Mouse (Mus musculus) midbrain, embryonic 11.5 days (tissue): Measurements from ENCODE around the gene Ccdc65. TPM values are rescaled to one million over a fixed set of nuclear protein-coding genes. Genes with fewer than 3 reads are reported as not detected.
A peak's percentile ranks its signal among the peaks of the same experiment; 100 is the strongest.

ENCODE experiments used
- ATAC-seq: fragments of 200-750 bp; cut with Nextera tagmentation; 2 replicates; pipeline ENCODE4 v1.8.0; 2017; ENCODE audit warnings: moderate TSS enrichment, moderate library complexity; ENCODE audit not compliant: low FRiP score
- DNase-seq: peaks from one replicate; pipeline ENCODE4 v3.0.0; 2015; ENCODE audit warnings: low spot score; ENCODE audit errors: missing footprints
- H3K27ac ChIP-seq: fragments of 300-500 bp; sonication (generic); 2 replicates; pipeline ENCODE4 v1.5.1; 2014; ENCODE audit warnings: low read depth, low read length
- H3K27me3 ChIP-seq: fragments of 300-500 bp; sonication (generic); 2 replicates; pipeline ENCODE4 v1.6.1; 2014; ENCODE audit warnings: mild to moderate bottlenecking, low read length, moderate library complexity, mixed read lengths; ENCODE audit not compliant: control insufficient read depth, insufficient read depth
- H3K36me3 ChIP-seq: fragments of 300-500 bp; sonication (generic); 2 replicates; pipeline ENCODE4 v1.6.1; 2014; ENCODE audit warnings: mild to moderate bottlenecking, low read length, moderate library complexity, mixed read lengths; ENCODE audit not compliant: control insufficient read depth, insufficient read depth
- H3K4me1 ChIP-seq: fragments of 300-500 bp; sonication (generic); 2 replicates; pipeline ENCODE4 v1.6.1; 2014; ENCODE audit warnings: low read length; ENCODE audit not compliant: control insufficient read depth, insufficient read depth
- H3K4me2 ChIP-seq: fragments of 300-500 bp; sonication (generic); 2 replicates; pipeline ENCODE4 v1.6.1; 2014; ENCODE audit warnings: mild to moderate bottlenecking, moderate library complexity
- H3K4me3 ChIP-seq: fragments of 300-500 bp; sonication (generic); 2 replicates; pipeline ENCODE4 v1.5.1; 2014; ENCODE audit warnings: low read depth, low read length
- H3K9ac ChIP-seq: fragments of 300-500 bp; sonication (generic); 2 replicates; pipeline ENCODE4 v1.6.1; 2014; ENCODE audit warnings: low read length
- H3K9me3 ChIP-seq: fragments of 300-500 bp; sonication (generic); 2 replicates; pipeline ENCODE4 v1.6.1; 2016; ENCODE audit warnings: low read length; ENCODE audit not compliant: control insufficient read depth
- WGBS: fragments of 180-500 bp; shearing (Covaris S2); extraction: QIAGEN DNeasy Blood & Tissue Kit; methylation state at CpG from one replicate; pipeline ENCODE4 v1.1.7; 2014; 5-methylcytosine and 5-hydroxymethylcytosine counted together
- polyA plus RNA-seq: library from polyadenylated mRNA; unstranded; fragments of >200 nt; fragmentation: Nextera tagmentation; extraction: Ambion mirVana; gene quantifications from 2 replicates; pipeline ENCODE4 v1.2.1, GENCODE M21; 2014

Gene Ccdc65
- 0.71 and 1.4 TPM in 2 replicates for polyA plus RNA-seq

DNA sequence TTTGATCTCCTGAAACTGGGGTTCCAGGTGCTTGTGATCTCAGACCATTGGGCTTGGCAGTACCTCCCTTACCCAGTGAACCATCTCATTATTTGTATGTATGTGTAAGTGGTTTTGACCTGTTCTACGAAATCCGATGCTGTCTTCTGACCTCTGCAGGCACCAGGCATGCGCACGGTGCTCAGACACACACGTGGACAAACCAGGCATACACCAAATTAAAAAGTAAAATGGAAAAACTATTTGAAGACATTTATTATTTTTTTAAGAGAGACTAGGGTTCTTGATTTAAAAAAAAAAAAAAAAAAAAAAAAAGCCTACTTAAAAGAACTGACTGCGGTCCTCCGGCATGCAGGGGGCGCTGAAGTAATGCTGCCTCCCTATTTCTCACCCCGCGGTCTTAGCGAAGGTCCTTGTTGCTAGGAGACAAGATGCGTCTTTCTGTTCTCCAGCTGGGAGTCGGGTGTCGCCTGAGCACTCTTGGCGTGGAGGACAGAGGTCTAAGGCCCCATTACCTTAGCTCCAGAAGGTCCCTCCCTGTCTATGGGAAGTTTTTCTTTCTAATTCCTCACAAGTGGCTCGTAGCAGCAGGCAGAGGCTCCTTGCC, at the start of gene Ccdc65:
TSS of gene Ccdc65 (plus strand) at position 442 of the 607 bp plus-strand sequence.
- peak; percentile 98 for DNase-seq
- Histone ChIP-seq H3K27me3 (no peaks in the 10 kb centered on the region), H3K4me2 (peak within 1 kb of the TSS; percentile 44), H3K36me3 (no peaks in the 10 kb centered on the region), H3K27ac (no peak within 1 kb of the TSS), H3K9ac (0 out of 2 replicates have a peak within 1 kb of the TSS, but pooled peaks have one; percentile 14), H3K4me3 (peak within 1 kb of the TSS; percentile 25), H3K4me1 (no peaks in the 10 kb centered on the region), H3K9me3 (no peaks in the 10 kb centered on the region)
- ATAC-seq: no peak
- 20% methylated on average over 16 of the region's 16 CpGs for whole genome bisulfite sequencing

DNA sequence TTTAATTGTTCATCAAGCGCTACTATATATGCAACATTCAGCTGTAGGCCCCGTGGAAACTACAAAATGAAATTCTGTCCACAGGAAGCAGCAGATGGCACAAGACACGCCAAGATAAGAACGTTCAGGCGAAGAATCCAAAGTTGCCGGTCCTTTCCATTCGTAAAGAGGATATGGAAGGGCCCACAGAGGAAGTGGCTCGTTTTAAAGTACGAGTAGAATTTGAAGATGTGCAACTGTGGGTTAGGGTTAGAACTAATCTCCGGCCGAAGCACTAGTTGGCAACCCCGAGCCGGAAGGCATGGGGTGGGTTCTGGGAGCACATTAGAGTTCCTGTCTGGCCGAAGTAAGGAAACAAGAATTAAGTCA, 45.8 kb upstream of the Ccdc65 start:
- WGBS: 2% methylated on average over 14 of the region's 14 CpGs
- no peak; the same call in 1 of the 2 replicates for ATAC-seq
- Histone ChIP-seq H3K4me2 (peak overlapping the region; percentile 72), H3K27ac (peak overlapping the region; percentile 74), H3K36me3 (peaks cover 14% of the 10 kb centered on the region), H3K4me1 (peaks cover 2% of the 10 kb centered on the region), H3K4me3 (peak overlapping the region; percentile 74), H3K9me3 (no peaks in the 10 kb centered on the region), H3K9ac (peak overlapping the region; percentile 97), H3K27me3 (no peaks in the 10 kb centered on the region)
- peak; percentile 93 for DNase-seq

DNA sequence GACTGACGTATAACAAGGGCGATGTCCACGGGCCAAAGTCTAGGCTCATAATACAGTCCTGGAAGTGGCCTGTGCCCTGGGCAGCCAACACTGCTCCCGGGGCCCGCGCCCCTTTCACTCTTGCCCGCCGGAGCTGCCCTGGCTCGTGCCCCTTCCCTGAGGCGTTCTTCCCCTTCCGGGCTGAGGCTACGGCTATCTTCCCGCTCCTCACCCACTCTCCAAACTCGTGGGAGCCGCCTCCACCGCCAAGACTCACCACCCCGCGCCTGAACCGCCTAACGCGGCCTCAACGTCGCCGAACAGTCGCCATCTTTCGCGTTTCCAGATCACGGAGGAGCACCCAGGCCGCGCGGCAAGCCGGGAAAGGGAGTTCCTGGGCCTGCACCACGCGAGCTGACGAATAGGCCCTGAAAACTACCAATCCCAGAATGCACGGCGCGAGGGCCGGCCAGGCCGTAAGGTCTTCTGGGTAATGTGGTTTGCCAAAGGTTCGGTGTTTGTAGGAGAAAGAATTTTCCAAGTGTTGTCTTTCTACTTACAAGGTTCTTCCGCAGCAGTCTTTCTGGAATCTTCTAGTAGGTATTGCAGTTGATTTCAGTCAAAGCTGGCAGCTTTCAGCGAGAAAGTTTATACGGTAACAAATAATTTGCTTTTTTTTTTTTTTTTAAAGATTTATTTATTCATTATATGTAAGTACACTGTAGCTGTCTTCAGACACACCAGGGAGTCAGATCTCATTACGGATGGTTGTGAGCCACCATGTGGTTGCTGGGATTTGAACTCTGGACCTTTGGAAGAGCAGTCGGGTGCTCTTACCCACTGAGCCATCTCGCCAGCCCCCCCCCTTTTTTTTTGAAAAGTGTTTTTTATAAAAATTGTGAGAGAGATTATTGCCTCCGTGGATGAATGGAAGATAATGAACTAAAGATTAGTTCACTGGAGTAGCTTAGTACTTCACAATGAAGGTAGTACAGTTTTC, 45.2 kb upstream of the Ccdc65 start, which contains the start of gene Ddx23:
TSS of gene Ddx23 (minus strand) at position 328 of the 979 bp plus-strand sequence.
- H3K36me3 ChIP-seq: peaks cover 7% of the 10 kb centered on the region
- ATAC-seq: peak; percentile 97
- DNase-seq: peak; percentile 99
- peak within 1 kb of the TSS; percentile 74 for H3K4me3 ChIP-seq
- H3K27me3 ChIP-seq: no peaks in the 10 kb centered on the region
- peak within 1 kb of the TSS; percentile 74 for H3K27ac ChIP-seq
- peak within 1 kb of the TSS; percentile 97 for H3K9ac ChIP-seq
- H3K9me3 ChIP-seq: no peaks in the 10 kb centered on the region
- H3K4me2 ChIP-seq: peak within 1 kb of the TSS; percentile 72
- H3K4me1 ChIP-seq: peaks cover 2% of the 10 kb centered on the region
- 5% methylated on average over 47 of the region's 48 CpGs for whole genome bisulfite sequencing

DNA sequence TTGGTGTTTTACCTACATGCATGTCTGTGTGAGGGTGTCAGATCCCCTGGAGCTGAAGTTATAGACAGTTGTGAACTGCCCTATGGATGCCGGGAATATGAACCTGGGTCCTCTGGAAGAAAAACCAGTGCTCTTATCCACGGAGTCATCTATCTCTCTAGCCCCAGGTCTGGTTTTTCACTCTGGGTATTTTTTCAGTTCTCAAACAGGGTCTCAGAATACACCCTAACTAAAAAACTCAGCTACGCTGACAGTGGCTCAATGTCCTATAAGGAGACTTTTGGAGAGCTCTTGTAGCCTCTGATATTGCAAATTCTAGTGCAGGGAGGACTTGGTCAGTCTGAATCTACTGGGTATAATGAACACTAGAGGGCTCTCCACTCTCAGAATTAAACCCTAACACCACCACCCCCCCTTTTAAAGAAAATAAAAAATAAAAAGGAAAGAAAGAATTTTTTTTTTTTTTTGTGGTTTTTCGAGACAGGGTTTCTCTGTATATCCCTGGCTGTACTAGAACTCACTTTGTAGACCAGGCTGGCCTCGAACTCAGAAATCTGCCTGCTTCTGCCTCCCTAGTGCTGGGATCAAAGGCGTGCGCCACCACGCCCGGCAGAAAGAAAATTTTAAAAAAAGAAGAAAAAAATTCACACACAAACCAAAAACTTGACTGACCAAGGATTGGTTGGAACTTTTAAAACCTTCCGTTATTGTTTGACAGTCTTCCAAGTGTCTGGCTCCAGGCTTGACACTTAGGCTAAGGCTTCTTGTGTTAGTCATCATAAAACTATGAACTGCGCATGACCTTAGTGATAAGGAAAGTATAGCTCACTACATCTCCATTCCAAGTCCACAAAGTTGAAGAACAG, 43.7 kb upstream of the Ccdc65 start:
- DNase-seq (peak; percentile 89), ATAC-seq (no peak)
- Histone ChIP-seq H3K4me2 (no peak overlapping the region), H3K27me3 (no peaks in the 10 kb centered on the region), H3K27ac (no peak overlapping the region), H3K9me3 (no peaks in the 10 kb centered on the region), H3K4me3 (no peak overlapping the region), H3K9ac (no peak overlapping the region), H3K36me3 (no peaks in the 10 kb centered on the region), H3K4me1 (peaks cover 2% of the 10 kb centered on the region)
- 83% methylated on average over 11 of the region's 11 CpGs for WGBS

DNA sequence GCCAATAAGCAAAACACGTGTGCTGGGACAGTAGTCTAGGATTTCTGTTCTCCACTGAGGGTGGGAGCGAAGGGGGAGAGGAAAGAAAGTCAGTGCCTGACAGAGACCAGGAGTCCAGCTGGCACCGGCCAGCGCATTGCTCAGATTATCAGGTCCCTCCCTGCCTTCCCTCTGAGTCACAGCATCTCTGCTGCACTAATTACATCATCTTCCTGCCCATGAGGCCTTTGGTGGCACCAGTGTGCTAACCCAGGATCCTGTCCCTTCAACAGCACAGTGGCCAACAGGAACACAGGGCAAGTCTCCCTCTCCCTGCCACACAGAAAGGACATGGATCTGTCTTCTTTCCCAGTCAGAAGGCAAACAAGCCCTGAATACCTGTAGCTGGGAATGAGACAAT, 35.4 kb upstream of the Ccdc65 start:
- Histone ChIP-seq H3K9me3 (no peaks in the 10 kb centered on the region), H3K9ac (no peak overlapping the region), H3K4me2 (no peak overlapping the region), H3K27ac (no peak overlapping the region), H3K4me1 (peaks cover 37% of the 10 kb centered on the region), H3K27me3 (peaks cover 2% of the 10 kb centered on the region; the same call in 1 of the 2 replicates), H3K4me3 (no peak overlapping the region), H3K36me3 (peaks cover 2% of the 10 kb centered on the region; the same call in 1 of the 2 replicates)
- 81% methylated on average over 4 of the region's 4 CpGs for WGBS
- ATAC-seq (no peak), DNase-seq (no peak)

DNA sequence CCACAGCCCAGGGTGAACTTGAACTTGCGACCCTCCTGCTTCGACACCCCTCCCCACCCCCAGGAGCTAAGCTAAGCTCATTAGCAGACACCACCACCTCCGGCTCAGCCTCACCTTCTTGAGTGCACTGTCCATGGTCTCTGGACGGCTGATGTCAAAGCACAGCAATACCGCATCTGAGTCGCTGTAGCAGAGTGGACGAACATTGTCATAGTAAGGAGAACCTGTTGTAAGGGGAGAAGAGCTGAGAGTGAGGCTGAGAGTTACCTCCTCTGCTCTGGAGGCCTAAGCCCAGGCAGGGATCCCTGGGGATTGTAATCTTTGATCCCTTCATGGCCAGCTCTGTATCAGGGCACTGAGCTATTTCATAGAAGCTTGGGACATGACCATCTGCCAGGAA, 34.3 kb upstream of the Ccdc65 start:
- H3K4me2 ChIP-seq: no peak overlapping the region; the same call in 1 of the 2 replicates
- DNase-seq (no peak), ATAC-seq (no peak)
- WGBS: 77% methylated on average over 7 of the region's 7 CpGs
- H3K9me3 ChIP-seq: no peaks in the 10 kb centered on the region
- H3K27ac ChIP-seq: peak overlapping the region; percentile 72
- peaks cover 2% of the 10 kb centered on the region; the same call in 1 of the 2 replicates for H3K27me3 ChIP-seq
- H3K4me3 ChIP-seq: no peak overlapping the region
- peak overlapping the region; percentile 50 for H3K9ac ChIP-seq
- H3K4me1 ChIP-seq: peaks cover 41% of the 10 kb centered on the region
- peaks cover 2% of the 10 kb centered on the region; the same call in 1 of the 2 replicates for H3K36me3 ChIP-seq

DNA sequence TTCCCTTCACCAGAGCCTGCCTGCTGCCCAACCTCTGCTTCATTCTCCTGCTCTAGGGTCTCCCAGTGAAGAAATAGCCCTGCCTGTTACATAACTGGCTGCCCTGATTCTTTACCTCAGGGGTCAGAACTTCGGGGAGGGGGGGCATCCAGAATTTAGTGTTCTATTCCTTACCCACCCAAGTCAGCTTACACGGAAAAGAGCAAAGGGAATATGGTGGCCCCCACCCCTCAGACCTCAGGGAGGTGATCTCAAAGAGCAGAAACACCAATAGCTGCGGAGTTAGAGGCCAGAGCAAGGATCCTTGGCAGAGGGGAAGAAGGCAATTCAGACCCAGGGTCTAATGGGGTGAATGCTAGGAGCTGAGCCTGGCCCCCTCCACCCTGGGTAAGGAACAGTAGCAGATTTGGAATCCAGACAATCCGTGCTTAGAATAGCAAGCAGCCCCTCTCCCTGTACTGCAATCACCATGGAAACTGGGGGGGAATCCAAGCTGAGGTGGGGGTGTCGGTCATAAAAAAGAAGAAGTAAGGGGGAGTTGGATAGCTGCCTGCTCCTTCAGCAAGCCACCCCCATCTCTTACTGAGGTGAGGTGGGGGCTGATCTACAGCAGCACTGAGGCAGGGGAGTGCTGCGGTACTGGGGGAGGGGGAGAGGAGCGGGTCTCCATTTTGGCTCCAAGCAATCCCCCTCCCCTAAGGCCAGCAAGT, 33.6 kb upstream of the Ccdc65 start:
- Histone ChIP-seq H3K36me3 (peaks cover 2% of the 10 kb centered on the region; the same call in 1 of the 2 replicates), H3K4me1 (peaks cover 41% of the 10 kb centered on the region), H3K27me3 (peaks cover 2% of the 10 kb centered on the region; the same call in 1 of the 2 replicates), H3K4me2 (peak overlapping the region; percentile 95), H3K9ac (peak overlapping the region; percentile 50), H3K27ac (peak overlapping the region; percentile 72), H3K9me3 (no peaks in the 10 kb centered on the region), H3K4me3 (peak overlapping the region; percentile 54)
- peak; percentile 97 for DNase-seq
- peak; percentile 75 for ATAC-seq
- WGBS: 31% methylated on average over 7 of the region's 7 CpGs
